Mouse (Mus musculus): ENCODE results near the gene Shank1. TPM values are rescaled to one million over a fixed set of nuclear protein-coding genes. Genes with fewer than 3 reads are reported as not detected.

The Shank1 gene
- polyA plus RNA-seq, 1 experiment: 5.5 TPM

DNA sequence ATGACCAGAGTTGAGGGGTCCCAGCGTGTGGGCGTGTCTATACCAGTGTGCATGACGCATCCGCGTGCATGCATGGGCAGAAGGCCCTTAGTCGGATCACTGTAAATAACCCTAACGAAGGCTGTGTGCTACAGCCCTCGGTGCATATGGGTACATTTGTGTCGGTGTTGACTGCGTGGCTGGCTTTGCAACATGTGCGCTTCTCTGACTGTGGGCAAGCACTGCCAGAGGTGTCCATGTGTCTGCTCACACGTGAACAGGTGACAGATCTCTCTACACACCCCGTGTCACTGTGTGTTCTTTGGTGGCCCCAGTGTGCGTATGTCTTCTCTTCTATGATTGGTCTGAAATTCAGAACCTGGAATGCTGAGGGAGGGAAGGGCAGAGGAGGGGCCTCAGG is 24.1 kb downstream of the Shank1 start:
- H3K27ac ChIP-seq (ENCODE audit: control insufficient read depth, insufficient read depth, low read depth, low read length): no peak overlapping the region
- TF ChIP-seq CTCF (IDR thresholded peaks at IDR 0.05; ENCODE audit: control insufficient read depth, insufficient read depth, insufficient replicate concordance, low read depth, low read length) (no peak), POLR2A (IDR thresholded peaks at IDR 0.05; ENCODE audit: control insufficient read depth, low read depth, low read length) (no peak)
- no peak overlapping the region for H3K4me3 ChIP-seq (ENCODE audit: control insufficient read depth, low read depth, low read length)
- H3K36me3 ChIP-seq (ENCODE audit: control insufficient read depth, insufficient read depth, low read length): no peaks in the 10 kb centered on the region
- H3K27me3 ChIP-seq (ENCODE audit: control insufficient read depth, insufficient read depth, low read length): no peaks in the 10 kb centered on the region
- H3K4me1 ChIP-seq (ENCODE audit: control insufficient read depth, insufficient read depth, low read length): peaks cover 4% of the 10 kb centered on the region

DNA sequence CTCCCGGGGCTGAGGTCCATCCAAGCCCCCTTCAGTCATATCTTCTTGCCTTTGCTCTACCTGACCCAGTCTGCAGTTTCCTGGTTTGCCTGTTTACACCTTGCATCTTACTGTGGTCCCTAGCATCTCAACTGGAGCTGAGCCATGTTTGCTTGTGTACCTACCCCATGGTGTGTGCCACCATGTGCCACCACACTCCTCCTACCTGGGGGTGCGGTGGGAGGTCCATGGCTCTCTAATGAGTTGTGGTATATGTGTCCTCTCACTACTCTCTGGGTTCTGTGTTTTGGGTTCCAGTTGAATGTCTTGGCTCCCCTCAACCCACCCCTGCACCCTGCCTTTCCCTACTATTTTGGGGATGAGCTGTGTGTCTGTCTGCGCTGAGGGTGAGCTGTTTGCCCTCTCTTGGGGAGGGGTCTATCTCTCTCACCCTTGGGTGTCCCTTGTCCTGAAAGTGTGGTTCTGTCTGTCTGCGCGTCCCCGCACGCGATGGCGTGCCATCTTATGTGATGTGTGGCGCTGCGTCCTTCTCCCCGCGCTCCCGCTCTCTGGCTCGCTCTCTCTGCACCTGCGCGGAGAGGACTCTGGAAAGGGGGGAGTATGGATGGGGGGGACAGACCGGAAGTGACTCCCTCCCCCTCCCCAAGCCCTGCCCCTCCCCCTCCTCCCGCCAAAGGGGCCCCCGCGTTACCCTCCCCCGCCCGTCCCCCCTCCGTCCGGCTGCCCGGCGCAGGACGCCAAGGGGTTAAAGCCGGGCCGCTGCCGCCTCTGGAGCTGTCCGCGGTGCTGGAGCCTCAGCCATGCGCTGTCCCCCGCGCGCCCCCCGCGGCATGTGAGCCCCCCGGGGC is 25.2 kb downstream of the Shank1 start:
- TF ChIP-seq CTCF (IDR thresholded peaks at IDR 0.05; ENCODE audit: control insufficient read depth, insufficient read depth, insufficient replicate concordance, low read depth, low read length) (no peak), POLR2A (IDR thresholded peaks at IDR 0.05; ENCODE audit: control insufficient read depth, low read depth, low read length) (no peak)
- Histone ChIP-seq H3K27ac (ENCODE audit: control insufficient read depth, insufficient read depth, low read depth, low read length) (no peak overlapping the region), H3K4me3 (ENCODE audit: control insufficient read depth, low read depth, low read length) (no peak overlapping the region), H3K4me1 (ENCODE audit: control insufficient read depth, insufficient read depth, low read length) (peaks cover 4% of the 10 kb centered on the region), H3K36me3 (ENCODE audit: control insufficient read depth, insufficient read depth, low read length) (no peaks in the 10 kb centered on the region), H3K27me3 (ENCODE audit: control insufficient read depth, insufficient read depth, low read length) (no peaks in the 10 kb centered on the region)

GRCm38 (mm10) chr7:44336046-44337021 is 26.3 kb downstream of the Shank1 start:
- no peak overlapping the region for H3K27ac ChIP-seq (ENCODE audit: control insufficient read depth, insufficient read depth, low read depth, low read length)
- no peaks in the 10 kb centered on the region for H3K27me3 ChIP-seq (ENCODE audit: control insufficient read depth, insufficient read depth, low read length)

GRCm38 (mm10) chr7:44337121-44337849 is 27.2 kb downstream of the Shank1 start:
- TF ChIP-seq CTCF (IDR thresholded peaks at IDR 0.05; ENCODE audit: control insufficient read depth, insufficient read depth, insufficient replicate concordance, low read depth, low read length) (no peak), POLR2A (IDR thresholded peaks at IDR 0.05; ENCODE audit: control insufficient read depth, low read depth, low read length) (no peak)
- H3K27me3 ChIP-seq (ENCODE audit: control insufficient read depth, insufficient read depth, low read length): no peaks in the 10 kb centered on the region
- H3K36me3 ChIP-seq (ENCODE audit: control insufficient read depth, insufficient read depth, low read length): no peaks in the 10 kb centered on the region
- no peak overlapping the region for H3K4me3 ChIP-seq (ENCODE audit: control insufficient read depth, low read depth, low read length)
- no peak overlapping the region for H3K27ac ChIP-seq (ENCODE audit: control insufficient read depth, insufficient read depth, low read depth, low read length)
- peaks cover 4% of the 10 kb centered on the region for H3K4me1 ChIP-seq (ENCODE audit: control insufficient read depth, insufficient read depth, low read length)

More at GRCm38 (mm10) chr7:44336046-44337021, 26.3 kb downstream of the Shank1 start:
- Histone ChIP-seq H3K4me3 (ENCODE audit: control insufficient read depth, low read depth, low read length) (no peak overlapping the region), H3K36me3 (ENCODE audit: control insufficient read depth, insufficient read depth, low read length) (no peaks in the 10 kb centered on the region), H3K4me1 (ENCODE audit: control insufficient read depth, insufficient read depth, low read length) (peaks cover 4% of the 10 kb centered on the region)
- TF ChIP-seq CTCF (IDR thresholded peaks at IDR 0.05; ENCODE audit: control insufficient read depth, insufficient read depth, insufficient replicate concordance, low read depth, low read length): no peak
- no peak for TF ChIP-seq POLR2A (IDR thresholded peaks at IDR 0.05; ENCODE audit: control insufficient read depth, low read depth, low read length)

DNA sequence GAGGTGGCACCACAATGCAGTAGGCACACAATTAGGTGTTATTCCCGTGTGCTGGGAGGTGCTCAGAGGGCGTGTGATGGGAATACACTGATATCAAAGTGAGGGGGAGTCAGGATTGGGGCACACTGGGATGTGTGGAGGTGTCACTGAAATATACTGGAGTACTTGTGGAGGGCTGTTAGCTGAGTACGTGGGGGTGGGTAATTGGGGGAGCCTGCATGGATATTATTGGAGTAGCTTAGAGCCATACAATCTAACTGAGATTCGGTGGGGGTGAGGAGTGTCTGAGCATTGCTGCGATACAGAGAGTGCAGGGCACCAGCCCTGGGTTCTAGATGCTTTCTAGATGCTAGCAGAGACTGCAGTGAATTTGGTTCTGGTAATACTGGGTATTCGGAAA is 30.2 kb downstream of the Shank1 start:
- TF ChIP-seq CTCF (IDR thresholded peaks at IDR 0.05; ENCODE audit: control insufficient read depth, insufficient read depth, insufficient replicate concordance, low read depth, low read length) (no peak), POLR2A (IDR thresholded peaks at IDR 0.05; ENCODE audit: control insufficient read depth, low read depth, low read length) (no peak)
- Histone ChIP-seq H3K4me1 (ENCODE audit: control insufficient read depth, insufficient read depth, low read length) (peaks cover 8% of the 10 kb centered on the region), H3K36me3 (ENCODE audit: control insufficient read depth, insufficient read depth, low read length) (no peaks in the 10 kb centered on the region), H3K27ac (ENCODE audit: control insufficient read depth, insufficient read depth, low read depth, low read length) (no peak overlapping the region), H3K4me3 (ENCODE audit: control insufficient read depth, low read depth, low read length) (no peak overlapping the region), H3K27me3 (ENCODE audit: control insufficient read depth, insufficient read depth, low read length) (no peaks in the 10 kb centered on the region)

GRCm38 (mm10) chr7:44341119-44341518 is 31.1 kb downstream of the Shank1 start:
- Histone ChIP-seq H3K4me1 (ENCODE audit: control insufficient read depth, insufficient read depth, low read length) (peaks cover 4% of the 10 kb centered on the region), H3K36me3 (ENCODE audit: control insufficient read depth, insufficient read depth, low read length) (no peaks in the 10 kb centered on the region), H3K27me3 (ENCODE audit: control insufficient read depth, insufficient read depth, low read length) (no peaks in the 10 kb centered on the region), H3K27ac (ENCODE audit: control insufficient read depth, insufficient read depth, low read depth, low read length) (no peak overlapping the region), H3K4me3 (ENCODE audit: control insufficient read depth, low read depth, low read length) (no peak overlapping the region)
- TF ChIP-seq POLR2A (IDR thresholded peaks at IDR 0.05; ENCODE audit: control insufficient read depth, low read depth, low read length) (no peak), CTCF (IDR thresholded peaks at IDR 0.05; ENCODE audit: control insufficient read depth, insufficient read depth, insufficient replicate concordance, low read depth, low read length) (no peak)

Measured in testis, adult 2 months (tissue).